Mouse (Mus musculus) right cerebral cortex, postnatal 4 days (tissue): ENCODE measurements around the gene Chfr.

ENCODE experiments used
- DNase-seq: peaks from one replicate; pipeline ENCODE4 v3.0.0-alpha.2; 2022

The Chfr gene

GRCm38 (mm10) chr5:110135293-110136086, at the start of gene Chfr:
Chfr (plus strand) TSS chr5:110135842.
- DNase-seq: peak; percentile 100

GRCm38 (mm10) chr5:110086161-110086866, 49.3 kb upstream of the Chfr start:
- no peak for DNase-seq

GRCm38 (mm10) chr5:110091546-110091945, 44.1 kb upstream of the Chfr start:
- no peak for DNase-seq

- peak; percentile 73 for DNase-seq
Observed at GRCm38 (mm10) chr5:110094030-110094846, 41.4 kb upstream of the Chfr start, which contains the start of gene Gm35315. Gm35315 (minus strand) TSS chr5:110094420.

DNA sequence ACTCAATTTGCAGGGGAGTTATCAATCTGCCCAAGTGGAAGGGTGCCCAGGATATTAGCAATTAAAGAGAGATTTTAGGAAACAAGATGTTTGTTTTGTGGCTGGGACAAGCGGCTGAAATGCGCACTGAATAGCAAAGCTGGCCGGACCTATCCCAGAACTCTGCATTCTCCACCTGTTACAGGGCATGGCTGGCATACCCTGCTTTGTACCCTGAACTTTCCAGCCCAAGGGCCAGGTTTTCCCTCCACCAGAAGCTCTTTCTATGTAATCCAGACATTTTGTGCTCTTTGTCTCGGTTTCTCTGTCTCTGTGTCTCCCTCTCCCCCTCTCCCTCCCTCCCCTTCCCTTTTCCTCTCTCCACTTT, 40.8 kb upstream of the Chfr start:
- DNase-seq: no peak

- DNase-seq: no peak
Observed at GRCm38 (mm10) chr5:110098991-110099477, 36.6 kb upstream of the Chfr start.

GRCm38 (mm10) chr5:110099656-110100580, 35.7 kb upstream of the Chfr start, which contains the start of gene Plcxd1:
Plcxd1 (plus strand) TSS chr5:110099969.
- peak; percentile 10 for DNase-seq

DNA sequence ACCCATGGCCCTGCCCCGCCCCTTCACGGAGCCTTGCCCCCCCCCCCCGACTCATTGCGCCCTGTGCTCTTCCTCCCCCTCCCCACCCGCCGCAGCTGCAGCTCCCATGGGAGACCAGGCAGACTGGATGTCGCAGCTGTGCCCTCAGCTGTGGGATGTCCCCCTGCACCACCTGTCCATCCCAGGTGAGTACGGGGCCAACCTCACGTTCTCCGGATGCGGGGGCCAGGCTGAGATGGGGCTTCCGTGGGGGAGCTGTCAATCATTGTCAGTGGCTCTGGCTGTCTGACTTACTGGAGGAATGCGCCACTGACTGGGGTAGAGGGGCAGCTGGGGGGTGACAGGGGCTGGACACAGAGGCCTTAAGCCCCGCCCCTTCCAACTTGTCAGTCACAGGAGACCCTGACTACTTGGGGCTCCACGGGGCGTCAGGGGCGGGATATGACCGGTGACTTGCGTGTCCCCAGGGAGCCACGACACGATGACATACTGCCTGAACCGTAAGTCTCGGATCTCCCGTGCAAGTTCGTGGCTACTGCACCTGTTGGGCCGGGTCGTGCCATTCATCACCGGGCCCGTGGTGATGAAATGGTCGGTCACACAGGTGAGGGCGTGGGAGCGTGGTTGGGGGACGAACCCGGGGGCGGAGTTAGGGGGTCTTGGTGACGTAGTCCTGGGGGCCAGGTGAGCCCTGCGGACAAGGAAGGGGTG, 34.6 kb upstream of the Chfr start:
- DNase-seq: peak; percentile 37

- peak; percentile 73 for DNase-seq
Observed at GRCm38 (mm10) chr5:110101716-110102347, 33.8 kb upstream of the Chfr start.

DNA sequence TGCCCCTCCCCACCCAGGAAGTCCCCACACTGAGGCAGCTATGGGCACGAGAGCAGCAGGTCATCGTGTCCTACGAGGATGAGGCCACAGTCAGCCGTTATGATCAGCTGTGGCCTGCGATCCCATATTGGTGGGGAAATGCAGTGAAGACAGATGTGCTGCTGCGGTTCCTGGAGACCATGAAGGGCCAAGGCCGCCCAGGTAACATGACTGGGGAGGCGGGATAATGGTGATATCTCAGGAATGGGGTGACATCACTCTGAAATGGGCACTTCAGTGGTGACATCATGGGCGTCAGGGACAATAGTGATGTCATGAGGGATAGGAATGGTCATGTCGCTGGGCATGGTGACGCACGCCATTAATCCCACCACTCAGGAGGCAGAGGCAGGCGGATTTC, 33.2 kb upstream of the Chfr start:
- peak; percentile 7 for DNase-seq

DNA sequence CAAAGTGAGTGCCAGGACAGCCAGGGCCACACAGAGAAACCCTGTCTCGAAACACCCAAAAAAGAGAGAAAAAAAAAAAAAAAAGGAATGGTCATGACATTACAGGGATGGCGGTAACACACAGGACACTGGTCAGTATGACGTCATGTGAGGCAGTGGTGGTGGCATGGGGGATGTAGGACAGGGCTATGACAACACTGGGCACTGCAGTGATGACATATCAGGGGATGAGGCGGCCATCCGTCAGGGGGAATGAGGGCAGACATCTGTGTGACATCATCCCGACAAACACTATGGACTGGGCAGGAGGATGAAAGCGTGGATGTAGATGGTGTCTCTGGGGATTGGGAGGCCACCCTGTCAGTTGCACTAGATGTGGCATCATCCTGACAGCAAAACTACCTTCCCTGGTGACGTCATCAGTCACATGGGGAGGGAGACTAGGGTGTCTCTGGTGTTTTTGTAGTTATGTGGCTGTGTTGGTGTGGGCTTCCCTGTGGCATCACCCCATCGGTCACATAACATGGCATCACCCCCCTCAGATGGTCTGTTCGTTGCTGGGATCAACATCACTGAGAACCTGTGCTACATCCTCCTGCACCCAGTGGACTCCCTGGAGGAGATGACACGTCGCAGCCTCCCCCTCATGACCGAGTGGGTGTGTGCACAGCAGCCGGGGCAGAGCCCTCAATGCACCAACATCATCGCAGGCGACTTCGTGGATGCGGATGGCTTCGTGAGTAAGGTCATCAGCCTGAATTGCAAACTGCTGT, 32.6 kb upstream of the Chfr start:
- peak; percentile 5 for DNase-seq

DNA sequence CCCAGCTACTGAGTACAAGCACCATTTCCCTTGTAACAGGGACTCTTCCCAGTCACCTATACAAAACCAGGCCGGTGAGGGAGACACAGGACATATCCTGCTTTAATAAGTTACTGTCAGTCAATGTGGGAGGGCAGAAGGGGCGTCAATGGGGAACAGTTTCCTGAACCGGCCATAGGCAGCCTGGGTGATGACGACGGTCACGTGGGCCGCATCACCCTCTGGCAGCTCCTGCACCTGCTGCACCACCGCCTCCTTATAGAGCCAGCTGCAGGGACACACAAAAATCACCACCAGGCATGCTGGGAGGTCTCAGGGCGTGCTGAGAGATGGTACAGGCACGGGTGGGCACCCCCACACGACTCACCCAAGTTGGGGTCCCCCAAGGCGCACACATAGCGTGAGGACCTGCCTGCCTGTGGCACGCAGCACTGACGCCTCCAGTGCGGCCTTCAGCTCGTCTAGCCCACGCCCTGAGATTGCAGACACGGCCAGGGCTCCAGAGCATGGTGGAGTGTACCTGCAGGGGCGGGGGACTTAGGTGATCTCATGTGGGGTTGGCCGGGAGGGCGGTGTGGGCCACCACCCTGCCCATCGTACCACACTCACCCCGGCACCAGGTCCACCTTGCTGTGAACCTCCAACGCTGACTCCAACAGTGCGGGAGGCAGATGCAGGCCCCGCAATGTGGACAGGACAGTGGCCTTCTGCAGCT, 31.6 kb upstream of the Chfr start:
- DNase-seq: peak; percentile 7

DNA sequence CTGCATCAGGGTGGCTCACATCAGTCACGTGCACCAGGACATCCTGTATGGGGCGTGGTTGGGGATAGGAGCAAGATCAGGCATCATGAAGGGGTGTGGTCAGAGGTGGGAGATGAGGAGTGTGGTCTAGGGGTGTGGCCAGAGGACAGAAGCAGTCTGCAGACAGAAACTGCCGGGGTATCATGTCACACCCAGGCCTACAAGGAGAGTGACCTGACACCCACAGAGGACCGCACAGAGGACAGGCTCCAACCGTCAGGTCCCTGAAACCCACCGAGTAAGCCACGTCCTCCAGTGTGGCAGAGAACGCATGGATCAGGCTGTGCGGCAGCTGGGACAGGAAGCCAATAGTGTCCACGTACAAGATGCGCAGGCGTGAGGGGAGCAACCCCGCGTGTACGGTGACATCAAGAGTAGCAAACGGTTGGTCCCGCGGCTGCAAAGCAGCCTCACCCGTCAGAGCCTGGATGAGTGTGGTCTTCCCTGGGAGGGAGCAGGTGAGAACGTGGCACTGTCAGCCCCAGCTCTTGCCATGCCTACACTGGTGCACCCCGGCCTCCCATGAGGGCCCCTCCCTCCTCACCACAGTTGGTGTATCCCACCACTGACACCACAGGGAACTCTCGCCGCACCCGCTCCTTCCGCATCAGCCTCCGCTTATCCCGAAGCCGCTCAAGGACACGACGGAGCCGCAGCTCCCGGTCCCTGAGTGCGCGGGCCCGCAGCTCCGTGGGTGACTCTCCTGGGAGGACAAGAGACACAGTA, 30.8 kb upstream of the Chfr start:
- DNase-seq: peak; percentile 9

- peak; percentile 26 for DNase-seq
Observed at GRCm38 (mm10) chr5:110106140-110106871, 29.3 kb upstream of the Chfr start.

- DNase-seq: peak; percentile 41
Observed at GRCm38 (mm10) chr5:110106901-110107564, 28.6 kb upstream of the Chfr start.

DNA sequence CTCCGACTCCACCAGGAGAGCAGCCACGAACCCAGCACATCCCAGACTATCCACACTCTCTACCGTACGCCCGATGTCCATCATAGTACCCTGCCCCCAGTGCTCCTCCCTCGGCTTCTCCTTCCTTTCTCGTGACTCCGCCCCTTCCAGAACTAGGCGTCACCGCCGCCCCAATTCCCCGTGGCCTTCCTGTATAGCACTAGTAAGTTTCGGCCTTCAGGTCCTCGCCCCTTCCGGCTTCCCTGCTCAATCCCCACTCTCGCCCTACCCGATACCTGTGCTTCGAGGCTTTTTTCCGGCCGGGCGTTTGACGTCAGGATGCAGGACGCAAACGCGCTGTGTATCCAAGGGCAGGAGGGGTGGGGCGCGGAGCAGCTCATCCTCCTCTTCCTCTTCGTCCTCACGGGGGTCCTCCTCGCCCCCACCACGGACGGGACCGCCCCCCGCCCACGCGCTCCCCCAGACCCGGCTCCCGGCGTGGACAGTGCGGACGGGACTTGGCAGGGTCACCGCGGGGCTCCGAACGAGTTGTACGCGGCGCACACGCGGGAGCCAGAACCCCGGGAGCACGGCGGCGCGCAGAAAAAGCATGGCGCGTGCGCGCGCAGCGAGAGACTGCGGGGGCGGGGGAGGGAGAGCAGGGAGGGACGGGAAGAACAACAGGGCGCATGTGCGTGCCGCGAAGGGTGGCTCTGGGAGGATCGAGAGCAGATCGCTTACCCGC, 27.9 kb upstream of the Chfr start, which contains the start of gene Gtpbp6:
TSS of gene Gtpbp6 (minus strand) at position 617 of the 724 bp plus-strand sequence.
- DNase-seq: peak; percentile 97
